Mouse (Mus musculus): Measurements from ENCODE around the gene Slc9a2. TPM values are rescaled to one million over a fixed set of nuclear protein-coding genes. Genes with fewer than 3 reads are reported as not detected.
A peak's percentile ranks its signal among the peaks of the same experiment; 100 is the strongest.
"Not testable (repeated sequence)": the region's sequence is repeated elsewhere in the genome, so short reads cannot be mapped to it uniquely, and the experiment has no call there.

The Slc9a2 gene
- polyA plus RNA-seq, 1 experiment from 2014 or later, result not detected

DNA sequence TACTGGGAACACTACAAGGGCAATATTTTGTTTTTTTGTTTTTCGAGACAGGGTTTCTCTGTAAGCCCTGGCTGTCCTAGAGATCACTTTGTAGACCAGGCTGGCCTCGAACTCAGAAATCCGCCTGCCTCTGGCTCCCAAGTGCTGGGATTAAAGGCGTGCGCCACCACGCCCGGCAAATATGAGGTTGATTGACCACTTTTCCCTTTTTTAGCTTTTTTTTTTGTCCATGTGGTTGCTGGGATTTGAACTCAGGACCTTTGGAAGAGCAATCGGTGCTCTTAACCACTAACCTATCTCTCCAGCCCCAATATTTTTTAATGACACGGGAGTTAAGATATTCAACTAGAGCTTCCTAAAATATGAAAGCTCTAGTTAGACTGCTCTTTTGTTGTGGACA lies 57.9 kb downstream of the Slc9a2 start:
- H3K9me3 ChIP-seq (ENCODE audit: control insufficient read depth, low read length); H3K27ac ChIP-seq (ENCODE audit: low read depth, low read length); H3K36me3 ChIP-seq (ENCODE audit: control insufficient read depth, insufficient read depth, low read length); DNase-seq (ENCODE audit: low spot score); H3K4me2 ChIP-seq (ENCODE audit: low read depth); H3K9ac ChIP-seq (ENCODE audit: low read length); H3K4me3 ChIP-seq (ENCODE audit: low read depth, low read length); H3K27me3 ChIP-seq (ENCODE audit: control insufficient read depth, insufficient read depth, low read length); ATAC-seq (ENCODE audit: insufficient read depth, low FRiP score, low TSS enrichment); H3K4me1 ChIP-seq (ENCODE audit: control insufficient read depth, insufficient read depth, low read length): not testable (repeated sequence)
- 96% methylated on average over 9 of the region's 9 CpGs for WGBS

DNA sequence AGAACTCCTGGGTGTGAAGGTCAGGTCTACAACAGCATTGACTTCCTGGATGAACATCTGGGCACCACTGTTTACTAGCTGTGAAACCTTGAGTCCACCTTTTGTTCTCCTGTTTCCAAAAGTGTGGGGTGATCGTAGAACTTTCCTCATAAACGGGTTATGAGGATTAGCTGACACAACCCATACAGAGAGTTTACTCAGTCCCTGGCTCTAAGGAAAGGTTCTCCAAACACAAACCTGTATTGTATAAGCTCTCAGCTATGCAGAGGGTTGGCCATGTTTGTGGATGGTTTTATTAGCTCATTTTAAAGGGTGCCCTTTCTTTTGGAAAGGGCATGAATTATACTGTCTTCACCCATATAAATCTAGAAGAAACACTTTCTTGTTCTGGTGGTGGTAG lies 60.4 kb downstream of the Slc9a2 start:
- H3K36me3 ChIP-seq (ENCODE audit: control insufficient read depth, insufficient read depth, low read length), result no peaks in the 10 kb centered on the region

DNA sequence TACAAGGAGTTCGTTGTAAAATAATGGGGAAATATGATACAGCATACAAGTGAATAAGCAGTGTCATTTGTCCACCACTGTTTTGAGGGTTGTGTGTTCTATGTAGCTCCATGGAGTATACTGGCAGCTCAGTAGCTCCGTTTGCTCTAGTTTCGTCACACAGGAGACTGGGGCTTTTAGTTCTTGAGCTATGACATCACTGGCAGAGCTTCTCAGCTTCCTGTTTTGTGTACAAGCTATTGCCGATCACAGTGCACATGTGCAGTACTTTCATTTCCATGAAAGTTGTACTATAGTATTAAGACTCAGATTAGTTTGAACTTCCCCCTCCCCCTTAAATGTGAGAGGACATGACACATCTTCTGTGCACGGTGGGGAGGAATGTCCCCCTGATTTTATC lies 65.7 kb downstream of the Slc9a2 start:
- WGBS, result 80% methylated on average over 5 of the region's 5 CpGs
- DNase-seq (ENCODE audit: low spot score) (no peak), ATAC-seq (ENCODE audit: insufficient read depth, low FRiP score, low TSS enrichment) (no peak)
- no peaks in the 10 kb centered on the region for H3K9me3 ChIP-seq (ENCODE audit: control insufficient read depth, low read length)
- H3K4me1 ChIP-seq (ENCODE audit: control insufficient read depth, insufficient read depth, low read length), result no peaks in the 10 kb centered on the region
- no peaks in the 10 kb centered on the region for H3K27me3 ChIP-seq (ENCODE audit: control insufficient read depth, insufficient read depth, low read length)
- no peak overlapping the region for H3K4me3 ChIP-seq (ENCODE audit: low read depth, low read length)
- no peak overlapping the region for H3K9ac ChIP-seq (ENCODE audit: low read length)
- no peaks in the 10 kb centered on the region for H3K36me3 ChIP-seq (ENCODE audit: control insufficient read depth, insufficient read depth, low read length)
- no peak overlapping the region for H3K27ac ChIP-seq (ENCODE audit: low read depth, low read length)
- H3K4me2 ChIP-seq (ENCODE audit: low read depth), result no peak overlapping the region

More for the DNA sequence above, 60.4 kb downstream of the Slc9a2 start:
- Histone ChIP-seq H3K27ac (ENCODE audit: low read depth, low read length) (no peak overlapping the region), H3K9me3 (ENCODE audit: control insufficient read depth, low read length) (no peaks in the 10 kb centered on the region), H3K27me3 (ENCODE audit: control insufficient read depth, insufficient read depth, low read length) (no peaks in the 10 kb centered on the region), H3K9ac (ENCODE audit: low read length) (no peak overlapping the region), H3K4me1 (ENCODE audit: control insufficient read depth, insufficient read depth, low read length) (no peaks in the 10 kb centered on the region), H3K4me3 (ENCODE audit: low read depth, low read length) (no peak overlapping the region), H3K4me2 (ENCODE audit: low read depth) (no peak overlapping the region)
- ATAC-seq (ENCODE audit: insufficient read depth, low FRiP score, low TSS enrichment) (no peak), DNase-seq (ENCODE audit: low spot score) (no peak)
- WGBS, result 84% methylated on average over 2 of the region's 2 CpGs

DNA sequence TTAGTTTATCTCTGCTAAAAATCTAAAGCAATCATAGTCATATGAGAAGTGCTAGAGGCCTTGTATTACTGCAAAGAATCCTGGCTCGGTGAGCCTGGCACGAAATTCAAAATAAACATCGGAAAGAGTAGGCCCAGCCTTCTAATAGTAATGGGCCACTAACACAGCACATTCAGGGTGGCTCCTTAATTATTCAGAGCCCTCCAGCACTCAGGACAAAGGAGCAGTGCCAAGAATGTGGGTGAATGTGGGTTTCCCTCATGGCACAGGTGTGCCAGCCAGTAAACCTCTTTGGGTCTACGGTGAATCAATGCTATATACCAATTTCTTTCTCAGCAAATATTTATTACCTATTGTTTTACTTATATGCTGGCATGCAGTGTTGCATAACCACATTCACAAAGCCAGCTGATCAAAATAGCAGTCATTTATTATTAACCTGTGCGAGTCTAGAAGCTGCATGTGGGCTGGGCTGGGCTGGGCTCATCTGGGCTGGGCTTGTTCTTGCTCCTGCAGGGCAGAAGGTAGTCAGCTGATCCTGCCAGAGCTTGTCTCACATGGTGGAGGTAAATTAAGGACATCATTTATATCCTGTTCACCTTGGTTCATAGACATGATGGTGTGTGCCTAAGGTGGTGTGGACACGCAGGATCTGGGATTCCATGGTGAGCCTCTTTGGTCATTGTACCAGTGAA lies 79.5 kb downstream of the Slc9a2 start:
- H3K36me3 ChIP-seq (ENCODE audit: control insufficient read depth, insufficient read depth, low read length), result no peaks in the 10 kb centered on the region
- DNase-seq (ENCODE audit: low spot score), result no peak
- WGBS, result 91% methylated on average over 6 of the region's 6 CpGs
- no peak overlapping the region for H3K4me3 ChIP-seq (ENCODE audit: low read depth, low read length)
- ATAC-seq (ENCODE audit: insufficient read depth, low FRiP score, low TSS enrichment), result no peak
- H3K27ac ChIP-seq (ENCODE audit: low read depth, low read length), result no peak overlapping the region
- no peak overlapping the region for H3K9ac ChIP-seq (ENCODE audit: low read length)
- no peaks in the 10 kb centered on the region for H3K9me3 ChIP-seq (ENCODE audit: control insufficient read depth, low read length)
- no peaks in the 10 kb centered on the region for H3K27me3 ChIP-seq (ENCODE audit: control insufficient read depth, insufficient read depth, low read length)
- H3K4me1 ChIP-seq (ENCODE audit: control insufficient read depth, insufficient read depth, low read length), result no peaks in the 10 kb centered on the region
- H3K4me2 ChIP-seq (ENCODE audit: low read depth), result no peak overlapping the region

DNA sequence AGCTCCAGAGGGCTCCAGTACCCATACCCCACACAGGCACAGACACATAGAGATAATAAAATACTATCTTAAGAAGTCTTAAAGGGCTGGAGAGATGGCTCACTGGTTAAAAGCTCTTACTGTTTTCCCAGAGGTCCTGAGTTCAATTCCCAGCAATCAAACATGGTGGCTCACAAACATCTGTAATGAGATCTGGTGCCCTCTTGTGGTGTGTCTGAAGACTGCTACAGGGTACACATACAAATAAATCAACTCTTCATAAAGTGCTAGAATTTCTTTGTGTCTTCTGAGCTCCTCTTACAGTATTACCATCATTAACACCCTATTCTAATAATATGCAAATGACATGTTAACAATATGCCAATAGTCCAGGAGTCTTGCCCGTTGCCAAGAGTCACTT lies 83.7 kb downstream of the Slc9a2 start:
- Histone ChIP-seq H3K27ac (ENCODE audit: low read depth, low read length) (no peak overlapping the region), H3K9me3 (ENCODE audit: control insufficient read depth, low read length) (no peaks in the 10 kb centered on the region), H3K4me1 (ENCODE audit: control insufficient read depth, insufficient read depth, low read length) (no peaks in the 10 kb centered on the region), H3K9ac (ENCODE audit: low read length) (no peak overlapping the region), H3K4me2 (ENCODE audit: low read depth) (no peak overlapping the region), H3K27me3 (ENCODE audit: control insufficient read depth, insufficient read depth, low read length) (no peaks in the 10 kb centered on the region), H3K36me3 (ENCODE audit: control insufficient read depth, insufficient read depth, low read length) (no peaks in the 10 kb centered on the region), H3K4me3 (ENCODE audit: low read depth, low read length) (no peak overlapping the region)
- no peak for DNase-seq (ENCODE audit: low spot score)
- no peak for ATAC-seq (ENCODE audit: insufficient read depth, low FRiP score, low TSS enrichment)
- 91% methylated on average over 1 of the region's 1 CpGs for WGBS

DNA sequence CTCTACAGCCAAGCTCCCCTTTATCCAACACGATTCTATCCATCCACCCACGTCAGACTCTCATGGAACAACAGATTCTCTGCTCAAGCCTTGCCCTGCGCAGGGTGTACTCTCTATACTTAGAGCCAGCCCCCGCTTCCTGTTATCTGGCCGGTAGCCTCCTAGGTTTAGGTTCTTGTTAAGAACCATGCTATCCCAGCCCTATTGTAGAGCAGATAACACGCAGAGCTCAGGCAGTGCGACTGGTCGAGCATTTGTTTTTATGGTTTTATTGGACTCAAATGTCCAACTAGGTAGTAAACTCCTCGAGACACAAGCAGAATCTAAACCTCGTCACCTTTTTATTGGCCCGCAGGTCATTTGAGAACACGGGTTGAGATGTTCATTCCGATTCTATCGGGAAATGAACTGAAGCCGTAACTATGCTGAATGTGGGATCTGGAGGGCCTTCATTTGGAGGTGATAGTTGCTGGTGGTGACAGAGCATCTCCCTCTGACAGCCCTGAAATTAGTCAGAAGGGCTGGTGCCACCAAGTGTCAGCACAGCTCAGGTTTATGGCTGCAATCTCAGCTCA lies 84.4 kb downstream of the Slc9a2 start:
- Histone ChIP-seq H3K27me3 (ENCODE audit: control insufficient read depth, insufficient read depth, low read length) (no peaks in the 10 kb centered on the region), H3K4me1 (ENCODE audit: control insufficient read depth, insufficient read depth, low read length) (no peaks in the 10 kb centered on the region), H3K9me3 (ENCODE audit: control insufficient read depth, low read length) (no peaks in the 10 kb centered on the region), H3K9ac (ENCODE audit: low read length) (no peak overlapping the region), H3K36me3 (ENCODE audit: control insufficient read depth, insufficient read depth, low read length) (no peaks in the 10 kb centered on the region), H3K4me3 (ENCODE audit: low read depth, low read length) (no peak overlapping the region), H3K27ac (ENCODE audit: low read depth, low read length) (no peak overlapping the region), H3K4me2 (ENCODE audit: low read depth) (no peak overlapping the region)
- ATAC-seq (ENCODE audit: insufficient read depth, low FRiP score, low TSS enrichment) (no peak), DNase-seq (ENCODE audit: low spot score) (no peak)
- WGBS, result 46% methylated on average over 15 of the region's 15 CpGs

DNA sequence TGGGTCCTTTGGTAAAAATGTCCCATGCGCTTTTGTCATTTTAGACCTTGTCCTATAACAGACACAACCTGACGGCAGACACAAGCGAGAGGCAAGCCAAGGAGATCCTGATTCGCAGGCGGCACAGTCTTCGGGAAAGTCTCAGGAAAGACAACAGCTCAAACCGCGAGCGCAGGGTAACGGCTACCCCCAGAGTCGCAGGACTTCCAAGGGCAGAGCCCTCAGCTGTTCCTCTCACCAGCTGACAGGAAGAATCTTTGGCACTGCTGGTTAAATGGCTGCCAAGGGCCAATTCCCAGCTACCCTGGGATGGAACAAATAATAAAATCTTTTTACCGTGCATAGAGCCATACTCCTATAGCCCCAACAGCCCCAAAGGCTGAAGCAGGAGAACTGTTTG lies 85.1 kb downstream of the Slc9a2 start:
- H3K9me3 ChIP-seq (ENCODE audit: control insufficient read depth, low read length), result no peaks in the 10 kb centered on the region
- H3K27me3 ChIP-seq (ENCODE audit: control insufficient read depth, insufficient read depth, low read length), result no peaks in the 10 kb centered on the region
- H3K9ac ChIP-seq (ENCODE audit: low read length), result no peak overlapping the region
- ATAC-seq (ENCODE audit: insufficient read depth, low FRiP score, low TSS enrichment) (no peak), DNase-seq (ENCODE audit: low spot score) (no peak)
- no peaks in the 10 kb centered on the region for H3K4me1 ChIP-seq (ENCODE audit: control insufficient read depth, insufficient read depth, low read length)
- 85% methylated on average over 12 of the region's 12 CpGs for WGBS
- H3K27ac ChIP-seq (ENCODE audit: low read depth, low read length), result no peak overlapping the region
- H3K4me3 ChIP-seq (ENCODE audit: low read depth, low read length), result no peak overlapping the region
- no peak overlapping the region for H3K4me2 ChIP-seq (ENCODE audit: low read depth)
- H3K36me3 ChIP-seq (ENCODE audit: control insufficient read depth, insufficient read depth, low read length), result no peaks in the 10 kb centered on the region

DNA sequence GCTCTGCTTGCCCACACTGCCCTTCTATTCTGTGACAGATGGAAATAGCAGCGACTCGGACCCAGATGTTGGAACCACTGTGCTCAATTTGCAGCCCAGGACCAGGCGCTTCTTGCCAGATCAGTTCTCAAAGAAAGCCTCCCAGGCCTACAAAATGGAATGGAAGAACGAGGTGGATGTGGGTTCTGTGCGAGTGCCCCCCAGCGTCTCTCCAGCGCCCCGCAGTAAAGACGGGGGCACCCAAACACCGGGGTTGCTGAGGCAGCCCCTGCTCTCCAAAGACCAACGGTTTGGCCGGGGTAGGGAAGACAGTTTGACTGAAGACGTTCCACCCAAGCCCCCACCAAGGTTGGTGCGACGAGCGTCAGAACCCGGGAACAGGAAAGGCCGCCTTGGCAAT lies 87.2 kb downstream of the Slc9a2 start:
- ATAC-seq (ENCODE audit: insufficient read depth, low FRiP score, low TSS enrichment) (no peak), DNase-seq (ENCODE audit: low spot score) (no peak)
- no peak overlapping the region for H3K4me3 ChIP-seq (ENCODE audit: low read depth, low read length)
- no peaks in the 10 kb centered on the region for H3K4me1 ChIP-seq (ENCODE audit: control insufficient read depth, insufficient read depth, low read length)
- no peak overlapping the region for H3K27ac ChIP-seq (ENCODE audit: low read depth, low read length)
- no peaks in the 10 kb centered on the region for H3K9me3 ChIP-seq (ENCODE audit: control insufficient read depth, low read length)
- no peak overlapping the region for H3K4me2 ChIP-seq (ENCODE audit: low read depth)
- H3K9ac ChIP-seq (ENCODE audit: low read length), result no peak overlapping the region
- WGBS, result 84% methylated on average over 18 of the region's 18 CpGs
- H3K27me3 ChIP-seq (ENCODE audit: control insufficient read depth, insufficient read depth, low read length), result no peaks in the 10 kb centered on the region
- H3K36me3 ChIP-seq (ENCODE audit: control insufficient read depth, insufficient read depth, low read length), result no peaks in the 10 kb centered on the region

DNA sequence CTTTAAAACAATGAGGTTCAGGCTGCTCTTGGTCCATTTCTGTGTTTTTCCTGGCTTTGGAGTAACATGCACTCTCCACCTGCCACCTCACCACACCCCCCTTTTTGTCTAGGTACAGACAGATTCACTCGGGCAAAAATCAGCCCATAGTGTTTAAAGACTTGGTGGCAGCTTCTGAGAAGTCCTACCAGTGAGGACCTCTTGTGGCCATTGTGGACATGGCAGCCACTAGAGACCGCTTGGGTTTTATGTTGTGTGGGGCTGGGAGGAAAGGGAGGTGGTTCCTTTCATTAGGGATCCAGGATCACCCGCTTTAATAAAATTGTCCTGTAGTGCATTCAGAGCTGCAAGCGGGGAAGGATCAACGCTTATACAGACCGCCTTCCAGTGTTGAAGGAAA lies 88.2 kb downstream of the Slc9a2 start:
- WGBS, result 34% methylated on average over 6 of the region's 6 CpGs
- Histone ChIP-seq H3K4me2 (ENCODE audit: low read depth) (no peak overlapping the region), H3K9me3 (ENCODE audit: control insufficient read depth, low read length) (no peaks in the 10 kb centered on the region), H3K4me3 (ENCODE audit: low read depth, low read length) (no peak overlapping the region), H3K4me1 (ENCODE audit: control insufficient read depth, insufficient read depth, low read length) (no peaks in the 10 kb centered on the region), H3K36me3 (ENCODE audit: control insufficient read depth, insufficient read depth, low read length) (no peaks in the 10 kb centered on the region), H3K27me3 (ENCODE audit: control insufficient read depth, insufficient read depth, low read length) (no peaks in the 10 kb centered on the region), H3K9ac (ENCODE audit: low read length) (no peak overlapping the region), H3K27ac (ENCODE audit: low read depth, low read length) (no peak overlapping the region)
- ATAC-seq (ENCODE audit: insufficient read depth, low FRiP score, low TSS enrichment), result no peak
- DNase-seq (ENCODE audit: low spot score), result peak; percentile 70

Data from neural tube, embryonic 11.5 days (tissue).